Mouse (Mus musculus) cortical plate, adult 2 months (tissue): ENCODE data around the gene Neb.

Experiments
- CTCF ChIP-seq: fragments of 200-500 bp; IDR thresholded peaks from 2 replicates; pipeline ENCODE4 v1.5.1; 2011; ENCODE audit warnings: mild to moderate bottlenecking, control low read depth, low read length; ENCODE audit not compliant: insufficient read depth; ENCODE audit errors: extremely low read depth
- POLR2A ChIP-seq: fragments of 200-500 bp; IDR thresholded peaks from 2 replicates; pipeline ENCODE4 v1.6.1; 2011; ENCODE audit warnings: mild to moderate bottlenecking, low read length, control low read depth; ENCODE audit not compliant: insufficient read depth; ENCODE audit errors: extremely low read depth

DNA sequence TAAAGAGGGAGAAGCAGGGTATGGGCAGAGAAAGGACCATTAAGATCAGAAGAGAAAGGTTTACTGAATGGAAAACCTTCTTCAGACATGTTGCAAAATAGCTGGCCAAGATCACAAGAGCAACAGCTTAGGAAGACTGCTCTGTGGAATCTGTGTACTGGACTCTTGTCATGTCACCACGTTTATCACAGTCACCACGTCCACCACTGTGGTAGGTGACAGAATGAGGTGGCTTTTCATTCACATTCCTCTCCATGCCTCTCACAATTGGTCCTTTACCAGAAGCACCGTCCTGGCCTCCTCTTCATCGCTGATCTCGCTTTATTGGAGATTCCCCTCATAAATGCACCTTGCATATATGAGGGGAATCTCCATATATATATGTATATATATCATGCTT is 71.6 kb downstream of the Neb start:
- TF ChIP-seq POLR2A (no peak), CTCF (no peak)
